Mouse (Mus musculus): Measurements from ENCODE around the gene Cplx3.
A peak's percentile ranks its signal among the peaks of the same experiment; 100 is the strongest.

GRCm38 (mm10) chr9:57640384-57640783, 34.3 kb upstream of the Cplx3 start:
- no peak for TF ChIP-seq CTCF (IDR thresholded peaks at IDR 0.05; ENCODE audit: control insufficient read depth, insufficient read depth, low read length)
- peak; percentile 83; the same call in 1 of the 2 replicates for TF ChIP-seq POLR2A (IDR thresholded peaks at IDR 0.05; ENCODE audit: borderline replicate concordance, control insufficient read depth, low read depth, low read length)

Measured in bone marrow, adult 2 months (tissue).